Mouse (Mus musculus) forebrain, postnatal 0 days (tissue): ENCODE results near the gene Itpr3. TPM values are rescaled to one million over a fixed set of nuclear protein-coding genes. Genes with fewer than 3 reads are reported as not detected.

Experiments used
- ATAC-seq: fragments of 200-750 bp; cut with Nextera tagmentation; 2 replicates; pipeline ENCODE4 v1.8.0; 2017; ENCODE audit warnings: mild to moderate bottlenecking, moderate library complexity
- DNase-seq: peaks from one replicate; pipeline ENCODE4 v3.0.0-alpha.2; 2015
- H3K27ac ChIP-seq: fragments of 300-500 bp; sonication (generic); 2 replicates; pipeline ENCODE4 v1.5.1; 2014; ENCODE audit warnings: low read depth, mild to moderate bottlenecking, antibody characterized with exemption, low read length, moderate library complexity, mixed read lengths
- H3K27me3 ChIP-seq: fragments of 300-500 bp; sonication (generic); 2 replicates; pipeline ENCODE4 v1.6.1; 2014; ENCODE audit warnings: mild to moderate bottlenecking, low read length, mixed read lengths; ENCODE audit not compliant: insufficient read depth
- H3K36me3 ChIP-seq: fragments of 300-500 bp; sonication (generic); 2 replicates; pipeline ENCODE4 v1.6.1; 2014; ENCODE audit warnings: mild to moderate bottlenecking, moderate library complexity; ENCODE audit not compliant: insufficient read depth
- H3K4me1 ChIP-seq: fragments of 300-500 bp; sonication (generic); 2 replicates; pipeline ENCODE4 v1.6.1; 2014; ENCODE audit warnings: antibody characterized with exemption; ENCODE audit not compliant: insufficient read depth
- H3K4me2 ChIP-seq: fragments of 300-500 bp; sonication (generic); 2 replicates; pipeline ENCODE4 v1.6.1; 2014; ENCODE audit warnings: low read depth, mild to moderate bottlenecking, moderate library complexity
- H3K4me3 ChIP-seq: fragments of 300-500 bp; sonication (generic); 2 replicates; pipeline ENCODE4 v1.5.1; 2014; ENCODE audit warnings: low read depth, low read length, mixed read lengths
- H3K9ac ChIP-seq: fragments of 300-500 bp; sonication (generic); 2 replicates; pipeline ENCODE4 v1.6.1; 2014; ENCODE audit warnings: mild to moderate bottlenecking
- H3K9me3 ChIP-seq: fragments of 300-500 bp; sonication (generic); 2 replicates; pipeline ENCODE4 v1.6.1; 2016; ENCODE audit warnings: low read length
- CTCF ChIP-seq: sonication (generic); IDR thresholded peaks from 2 replicates; pipeline ENCODE4 v1.5.1; 2016; ENCODE audit warnings: antibody characterized with exemption, control low read depth, low read depth
- WGBS: fragments of 180-500 bp; shearing (Covaris S2); extraction: QIAGEN DNeasy Blood & Tissue Kit; methylation state at CpG from one replicate; pipeline ENCODE4 v1.1.7; 2014; 5-methylcytosine and 5-hydroxymethylcytosine counted together
- polyA plus RNA-seq: library from polyadenylated mRNA; unstranded; fragments of >200 nt; fragmentation: Nextera tagmentation; extraction: Ambion mirVana; gene quantifications from 2 replicates; pipeline ENCODE4 v1.2.1, GENCODE M21; 2015
- total RNA-seq: library from RNA; depleted of rRNA; stranded (reverse); fragments of >200 nt; gene quantifications from 2 replicates; pipeline ENCODE4 v1.2.3, GENCODE M21; 2014

Itpr3 gene
- total and polyA plus RNA-seq, 2 experiments from 2014 or later, result 0.30 to 2.9 TPM

GRCm38 (mm10) chr17:27107936-27108335, 50.8 kb downstream of the Itpr3 start:
- no peaks in the 10 kb centered on the region for H3K27me3 ChIP-seq
- H3K9me3 ChIP-seq, result no peaks in the 10 kb centered on the region
- no peak overlapping the region for H3K4me3 ChIP-seq
- no peak overlapping the region for H3K4me2 ChIP-seq
- DNase-seq (no peak), ATAC-seq (no peak)
- H3K27ac ChIP-seq, result no peak overlapping the region
- no peaks in the 10 kb centered on the region for H3K4me1 ChIP-seq
- no peak for TF ChIP-seq CTCF
- WGBS, result 80% methylated on average over 6 of the region's 6 CpGs
- H3K36me3 ChIP-seq, result no peaks in the 10 kb centered on the region
- H3K9ac ChIP-seq, result no peak overlapping the region

- no peak overlapping the region for H3K9ac ChIP-seq
- DNase-seq (no peak), ATAC-seq (no peak)
- TF ChIP-seq CTCF, result no peak
- H3K4me1 ChIP-seq, result no peaks in the 10 kb centered on the region
- WGBS, result 80% methylated on average over 7 of the region's 7 CpGs
- no peaks in the 10 kb centered on the region for H3K27me3 ChIP-seq
- no peaks in the 10 kb centered on the region for H3K9me3 ChIP-seq
- no peak overlapping the region for H3K4me3 ChIP-seq
- no peaks in the 10 kb centered on the region for H3K36me3 ChIP-seq
- no peak overlapping the region for H3K4me2 ChIP-seq
- H3K27ac ChIP-seq, result no peak overlapping the region
Observed at GRCm38 (mm10) chr17:27110072-27110471, 53.0 kb downstream of the Itpr3 start.

- no peak overlapping the region for H3K4me3 ChIP-seq
- peaks cover 15% of the 10 kb centered on the region; the same call in 1 of the 2 replicates for H3K36me3 ChIP-seq
- no peak overlapping the region for H3K27ac ChIP-seq
- DNase-seq (no peak), ATAC-seq (no peak)
- no peak overlapping the region for H3K9ac ChIP-seq
- 88% methylated on average over 25 of the region's 25 CpGs for WGBS
- TF ChIP-seq CTCF, result peak; percentile 17; the same call in 1 of the 2 replicates
- peaks cover 17% of the 10 kb centered on the region; the same call in 1 of the 2 replicates for H3K4me1 ChIP-seq
- no peaks in the 10 kb centered on the region for H3K27me3 ChIP-seq
- no peak overlapping the region for H3K4me2 ChIP-seq
- no peaks in the 10 kb centered on the region for H3K9me3 ChIP-seq
Observed at GRCm38 (mm10) chr17:27118676-27119539, 61.8 kb downstream of the Itpr3 start.

GRCm38 (mm10) chr17:27119540-27119895, 62.4 kb downstream of the Itpr3 start:
- ATAC-seq (no peak), DNase-seq (no peak)
- H3K27me3 ChIP-seq, result no peaks in the 10 kb centered on the region
- no peak overlapping the region for H3K4me3 ChIP-seq
- H3K4me1 ChIP-seq, result peaks cover 17% of the 10 kb centered on the region; the same call in 1 of the 2 replicates
- H3K9me3 ChIP-seq, result no peaks in the 10 kb centered on the region
- no peak overlapping the region for H3K9ac ChIP-seq
- H3K36me3 ChIP-seq, result peaks cover 20% of the 10 kb centered on the region; the same call in 1 of the 2 replicates
- H3K4me2 ChIP-seq, result no peak overlapping the region
- TF ChIP-seq CTCF, result no peak
- no peak overlapping the region for H3K27ac ChIP-seq
- 65% methylated on average over 4 of the region's 4 CpGs for WGBS

- ATAC-seq, result no peak; the same call in 1 of the 2 replicates
- 70% methylated on average over 8 of the region's 8 CpGs for WGBS
Observed at GRCm38 (mm10) chr17:27119954-27120353, 62.9 kb downstream of the Itpr3 start.

GRCm38 (mm10) chr17:27120561-27121024, 63.5 kb downstream of the Itpr3 start:
- WGBS, result 4% methylated on average over 18 of the region's 18 CpGs
- peaks cover 17% of the 10 kb centered on the region; the same call in 1 of the 2 replicates for H3K4me1 ChIP-seq
- peak overlapping the region; percentile 9 for H3K4me2 ChIP-seq
- H3K4me3 ChIP-seq, result no peak overlapping the region
- peak overlapping the region; percentile 10; the same call in 1 of the 2 replicates for H3K27ac ChIP-seq
- TF ChIP-seq CTCF, result peak; percentile 86
- ATAC-seq (peak; percentile 77), DNase-seq (peak; percentile 77)
- no peaks in the 10 kb centered on the region for H3K27me3 ChIP-seq
- H3K36me3 ChIP-seq, result peaks cover 28% of the 10 kb centered on the region; the same call in 1 of the 2 replicates
- no peaks in the 10 kb centered on the region for H3K9me3 ChIP-seq
- H3K9ac ChIP-seq, result peak overlapping the region; percentile 22; the same call in 1 of the 2 replicates

More at GRCm38 (mm10) chr17:27119954-27120353, 62.9 kb downstream of the Itpr3 start:
- no peak for DNase-seq
- Histone ChIP-seq H3K9me3 (no peaks in the 10 kb centered on the region), H3K27me3 (no peaks in the 10 kb centered on the region), H3K4me1 (peaks cover 17% of the 10 kb centered on the region; the same call in 1 of the 2 replicates), H3K27ac (no peak overlapping the region), H3K9ac (no peak overlapping the region), H3K36me3 (peaks cover 24% of the 10 kb centered on the region; the same call in 1 of the 2 replicates), H3K4me2 (no peak overlapping the region), H3K4me3 (no peak overlapping the region)
- no peak for TF ChIP-seq CTCF

- H3K27ac ChIP-seq, result no peak overlapping the region
- peak; percentile 37; the same call in 1 of the 2 replicates for TF ChIP-seq CTCF
- 0 out of 2 replicates have a peak overlapping the region, but pooled peaks have one; percentile 22 for H3K9ac ChIP-seq
- no peaks in the 10 kb centered on the region for H3K27me3 ChIP-seq
- H3K4me2 ChIP-seq, result peak overlapping the region; percentile 9; the same call in 1 of the 2 replicates
- peaks cover 17% of the 10 kb centered on the region; the same call in 1 of the 2 replicates for H3K4me1 ChIP-seq
- no peak overlapping the region for H3K4me3 ChIP-seq
- no peak for DNase-seq
- no peaks in the 10 kb centered on the region for H3K9me3 ChIP-seq
- ATAC-seq, result no peak
- 41% methylated on average over 14 of the region's 14 CpGs for WGBS
- H3K36me3 ChIP-seq, result peaks cover 28% of the 10 kb centered on the region; the same call in 1 of the 2 replicates
Observed at GRCm38 (mm10) chr17:27121266-27121665, 64.2 kb downstream of the Itpr3 start.
